Mouse (Mus musculus) ES-E14 (cell line): ENCODE results near the gene Cfap61. TPM values are rescaled to one million over a fixed set of nuclear protein-coding genes. Genes with fewer than 3 reads are reported as not detected.

Experiments
- DNase-seq: peaks from one replicate; pipeline ENCODE4 v3.0.0-alpha.2; 2013; ENCODE audit warnings: low read depth, low spot score
- H3K27ac ChIP-seq: 2 replicates; pipeline ENCODE4 v1.5.1; 2012; ENCODE audit warnings: low read depth, mild to moderate bottlenecking, low read length, moderate library complexity, mixed read lengths; ENCODE audit not compliant: poor library complexity, insufficient read depth, severe bottlenecking
- H3K36me3 ChIP-seq: 2 replicates; pipeline ENCODE4 v1.6.1; 2012; ENCODE audit warnings: mild to moderate bottlenecking, low read length, moderate library complexity, mixed read lengths; ENCODE audit not compliant: control insufficient read depth, poor library complexity, insufficient read depth, severe bottlenecking
- H3K4me1 ChIP-seq, 2 experiments: fragments of 150-350 bp in 1 of 2; sonication (generic) in 1 of 2; 2 replicates each; pipeline ENCODE4 v1.6.1; 2012; ENCODE audit warnings: low read length in 2 of 2, mild to moderate bottlenecking in 1 of 2, mixed read lengths in 1 of 2; ENCODE audit not compliant: control insufficient read depth in 2 of 2, insufficient read depth in 2 of 2, poor library complexity in 1 of 2
- H3K4me3 ChIP-seq, 2 experiments: fragments of 150-350 bp in 1 of 2; sonication (generic) in 1 of 2; 2 replicates each; pipeline ENCODE4 v1.5.1; 2012; ENCODE audit warnings: low read length in 2 of 2, low read depth in 1 of 2, mild to moderate bottlenecking in 1 of 2, mixed read lengths in 1 of 2; ENCODE audit not compliant: insufficient read depth in 1 of 2, poor library complexity in 1 of 2, severe bottlenecking in 1 of 2
- H3K9ac ChIP-seq: 2 replicates; pipeline ENCODE4 v1.6.1; 2012; ENCODE audit warnings: low read depth, mild to moderate bottlenecking, low read length, mixed read lengths; ENCODE audit not compliant: poor library complexity, insufficient read depth, severe bottlenecking
- H3K9me3 ChIP-seq: fragments of 150-350 bp; sonication (generic); 2 replicates; pipeline ENCODE4 v1.6.1; 2012; ENCODE audit warnings: low read depth, mild to moderate bottlenecking, low read length; ENCODE audit not compliant: control insufficient read depth, insufficient read depth
- CHD2 ChIP-seq: IDR thresholded peaks from 2 replicates; pipeline ENCODE4 v1.6.1; 2014; ENCODE audit warnings: mild to moderate bottlenecking, low read depth, low read length, inconsistent platforms
- HCFC1 ChIP-seq: IDR thresholded peaks from 2 replicates; pipeline ENCODE4 v1.6.1; 2012; ENCODE audit warnings: low read length, inconsistent platforms, borderline replicate concordance; ENCODE audit not compliant: insufficient read depth
- MAFK ChIP-seq: IDR thresholded peaks from 2 replicates; pipeline ENCODE4 v1.6.1; 2014; ENCODE audit warnings: mild to moderate bottlenecking, low read depth, low read length, inconsistent platforms; ENCODE audit not compliant: insufficient read depth
- ZC3H11A ChIP-seq: IDR thresholded peaks from 2 replicates; pipeline ENCODE4 v1.6.1; 2012; ENCODE audit warnings: low read depth, mild to moderate bottlenecking, inconsistent platforms, low read length, borderline replicate concordance
- ZNF384 ChIP-seq: IDR thresholded peaks from 2 replicates; pipeline ENCODE4 v1.6.1; 2012; ENCODE audit warnings: low read depth, low read length, inconsistent platforms
- in situ Hi-C, 2 experiments: fragments of 600-800 bp; cut with MboI; formaldehyde crosslinking; loops; one replicate each; pipeline ENCODE4 v1.15.1; 2025; ENCODE audit warnings: low sequenced_read_pairs in 2 of 2, inconsistent platforms in 1 of 2; ENCODE audit not compliant: unreplicated experiment in 2 of 2
- total RNA-seq: library from RNA; depleted of rRNA; stranded (reverse); fragments of 300-350 nt; gene quantifications from 2 replicates; pipeline ENCODE4 v1.2.3, GENCODE M21; 2012

The Cfap61 gene
- total RNA-seq, 1 experiment, result 0.45 TPM

DNA sequence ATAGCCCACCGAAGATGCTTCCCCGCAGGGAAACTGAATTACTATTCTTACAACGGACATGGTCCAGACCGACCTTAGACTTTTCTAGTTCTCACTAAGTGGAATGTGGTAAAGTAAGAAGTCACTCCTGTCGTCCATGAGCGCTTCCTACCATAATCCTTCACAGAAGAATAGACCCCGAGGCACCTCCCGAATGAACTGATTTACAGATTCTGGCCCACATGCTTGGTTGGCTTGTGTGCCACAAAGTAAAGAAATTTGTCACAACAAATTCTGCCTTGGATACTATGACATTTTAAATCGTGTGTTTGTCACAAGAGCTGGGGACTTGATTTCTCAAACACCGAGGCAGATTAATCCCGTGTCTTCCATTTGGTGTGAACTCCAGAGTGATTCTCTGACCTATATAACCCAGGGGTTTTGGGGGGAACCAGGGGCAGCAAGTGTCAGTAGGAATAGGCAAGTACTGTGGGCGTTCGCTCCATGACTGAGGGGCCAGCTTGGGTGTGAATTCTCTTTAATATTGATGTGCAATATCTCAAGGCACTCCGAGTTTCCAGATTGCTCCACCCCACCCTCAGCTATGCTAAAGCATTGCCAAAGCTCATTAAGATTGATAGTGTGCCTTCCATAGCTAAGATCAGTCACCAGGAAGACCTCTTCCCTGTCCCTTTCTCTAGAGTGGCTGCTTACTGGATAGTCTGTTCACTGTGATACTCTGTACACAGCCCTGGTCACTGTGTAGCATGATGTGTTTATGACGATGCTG, 214.8 kb downstream of the Cfap61 start:
- in situ Hi-C loops, result no loop called here
- no peaks in the 10 kb centered on the region for H3K36me3 ChIP-seq
- H3K27ac ChIP-seq, result no peak overlapping the region
- H3K9me3 ChIP-seq, result no peaks in the 10 kb centered on the region
- DNase-seq, result no peak
- no peak overlapping the region for H3K4me3 ChIP-seq
- H3K4me1 ChIP-seq, result no peaks in the 10 kb centered on the region
- TF ChIP-seq HCFC1 (no peak), CHD2 (no peak), ZC3H11A (no peak)
- no peak overlapping the region for H3K9ac ChIP-seq

DNA sequence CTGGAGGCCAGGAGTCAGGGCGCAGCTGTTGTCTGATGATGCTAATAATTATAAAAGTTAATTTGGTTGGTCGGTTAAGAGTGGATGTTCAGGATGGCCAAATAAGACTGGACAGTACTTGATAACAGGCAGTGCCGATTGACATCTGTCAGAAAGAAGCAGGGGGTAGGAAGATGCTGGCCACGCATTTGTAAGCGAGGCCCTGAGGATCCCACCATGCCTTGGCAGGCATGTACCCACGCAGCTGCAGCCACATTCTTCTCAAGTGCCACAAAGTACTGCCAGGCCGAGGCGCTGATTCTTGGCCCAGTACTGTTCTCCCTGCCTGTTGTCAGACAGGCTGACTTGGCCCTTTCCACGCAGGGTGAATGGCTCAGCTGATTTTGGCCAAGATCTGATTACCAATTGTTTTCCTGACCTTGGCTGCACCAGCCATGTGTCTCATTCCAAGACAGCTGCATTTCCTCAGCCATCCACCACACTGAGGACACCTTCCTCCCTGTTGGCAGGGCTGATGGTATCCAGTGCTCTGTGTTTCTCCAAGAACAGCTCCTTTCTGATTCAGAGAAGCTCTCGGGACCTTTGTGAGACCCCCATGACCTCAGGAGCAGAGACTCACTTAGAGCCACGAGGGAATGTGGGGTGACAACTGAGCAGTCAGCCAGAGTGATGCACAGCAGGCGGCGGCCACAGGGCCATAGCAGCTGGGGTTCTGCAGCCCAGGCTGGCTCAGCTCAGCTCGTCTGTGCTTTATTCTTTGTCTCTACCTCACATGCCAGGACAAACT, 233.6 kb downstream of the Cfap61 start:
- no peak for DNase-seq
- H3K9me3 ChIP-seq, result no peaks in the 10 kb centered on the region
- no peak overlapping the region for H3K27ac ChIP-seq
- TF ChIP-seq MAFK, result no peak
- no peak for TF ChIP-seq HCFC1
- no peak for TF ChIP-seq ZNF384
- no peak for TF ChIP-seq ZC3H11A
- TF ChIP-seq CHD2, result no peak
- H3K9ac ChIP-seq, result no peak overlapping the region
- in situ Hi-C loops, result no loop called here
- no peaks in the 10 kb centered on the region for H3K36me3 ChIP-seq
- no peaks in the 10 kb centered on the region for H3K4me1 ChIP-seq
- H3K4me3 ChIP-seq, result no peak overlapping the region

DNA sequence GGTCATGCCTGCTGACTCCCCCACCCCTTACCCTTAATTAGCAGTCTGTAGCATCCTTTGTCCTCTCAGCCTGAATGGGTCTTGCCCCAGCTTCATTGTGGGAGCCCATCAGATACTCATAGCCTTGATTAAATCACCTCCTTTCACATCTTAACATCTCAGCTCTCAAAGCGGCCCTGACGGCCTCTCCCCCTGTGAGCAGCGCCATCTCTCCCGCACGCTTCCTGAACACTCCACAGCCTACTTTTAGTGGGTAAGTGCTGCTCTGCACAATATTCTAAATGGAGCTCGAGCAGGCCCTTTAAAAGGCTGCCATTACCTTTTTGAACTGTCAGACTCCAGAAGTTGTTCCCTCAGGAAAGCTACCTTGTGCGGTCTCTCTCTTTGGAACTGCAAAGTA, 234.9 kb downstream of the Cfap61 start:
- Histone ChIP-seq H3K9ac (no peak overlapping the region), H3K4me3 (no peak overlapping the region), H3K9me3 (no peaks in the 10 kb centered on the region), H3K4me1 (no peaks in the 10 kb centered on the region), H3K36me3 (no peaks in the 10 kb centered on the region), H3K27ac (no peak overlapping the region)
- in situ Hi-C loops, result no loop called here
- no peak for TF ChIP-seq ZC3H11A
- no peak for TF ChIP-seq HCFC1
- no peak for TF ChIP-seq CHD2
- TF ChIP-seq ZNF384, result no peak
- TF ChIP-seq MAFK, result no peak
- no peak for DNase-seq

DNA sequence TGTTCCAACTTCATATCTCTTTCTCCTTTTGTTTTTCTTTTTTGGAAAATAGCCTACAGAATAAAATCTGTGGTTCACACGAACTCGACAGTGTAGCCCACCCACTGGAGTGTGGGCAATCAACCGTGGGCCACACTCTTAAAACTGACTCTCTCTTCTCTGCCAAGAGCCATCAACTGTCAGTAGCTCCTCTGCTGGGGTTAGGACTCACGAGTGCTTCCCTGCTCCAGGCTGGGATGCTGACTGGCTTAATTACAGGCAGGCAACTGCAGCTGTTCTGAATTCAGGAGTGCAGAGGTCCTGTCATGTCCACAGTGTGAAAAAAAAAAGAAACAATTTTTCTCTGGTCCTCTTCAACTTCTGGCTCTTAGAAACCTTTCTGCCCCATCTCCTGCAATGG, 237.5 kb downstream of the Cfap61 start:
- in situ Hi-C loops, result no loop called here
- no peak overlapping the region for H3K4me3 ChIP-seq
- H3K9me3 ChIP-seq, result no peaks in the 10 kb centered on the region
- no peaks in the 10 kb centered on the region for H3K4me1 ChIP-seq
- no peak overlapping the region for H3K9ac ChIP-seq
- H3K27ac ChIP-seq, result no peak overlapping the region
- no peak for TF ChIP-seq ZNF384
- no peaks in the 10 kb centered on the region for H3K36me3 ChIP-seq
- no peak for DNase-seq
